Mouse (Mus musculus): ENCODE measurements around the gene A3galt2. TPM values are rescaled to one million over a fixed set of nuclear protein-coding genes. Genes with fewer than 3 reads are reported as not detected.

Gene A3galt2
- not detected in 2 replicates for polyA plus RNA-seq (2021; fragmentation: Nextera tagmentation)
- long read RNA-seq, experiment 1: 0 reads
- long read RNA-seq, experiment 2: 0 reads

DNA sequence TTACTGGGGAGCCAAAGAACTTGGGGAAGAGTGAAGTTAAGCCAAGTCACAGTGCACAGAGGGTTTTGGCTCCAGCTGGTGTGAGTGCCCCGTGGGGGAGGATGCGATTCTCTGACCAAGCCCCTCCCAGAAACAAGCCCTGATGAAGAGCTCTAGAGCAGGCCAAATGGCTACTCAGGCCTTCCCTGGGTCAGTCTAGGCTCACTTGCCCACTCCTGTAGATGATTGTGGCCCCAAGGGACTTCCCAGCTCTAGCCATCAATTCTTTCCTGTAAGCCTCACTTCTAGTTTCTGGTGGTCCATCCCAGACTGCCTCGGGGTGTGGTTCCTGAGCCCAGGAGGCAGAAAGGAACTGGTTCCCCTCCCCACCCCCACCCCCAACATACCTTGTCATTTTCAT, at the start of gene A3galt2:
A3galt2 (plus strand) TSS at position 301 of the 400 bp plus-strand sequence.

DNA sequence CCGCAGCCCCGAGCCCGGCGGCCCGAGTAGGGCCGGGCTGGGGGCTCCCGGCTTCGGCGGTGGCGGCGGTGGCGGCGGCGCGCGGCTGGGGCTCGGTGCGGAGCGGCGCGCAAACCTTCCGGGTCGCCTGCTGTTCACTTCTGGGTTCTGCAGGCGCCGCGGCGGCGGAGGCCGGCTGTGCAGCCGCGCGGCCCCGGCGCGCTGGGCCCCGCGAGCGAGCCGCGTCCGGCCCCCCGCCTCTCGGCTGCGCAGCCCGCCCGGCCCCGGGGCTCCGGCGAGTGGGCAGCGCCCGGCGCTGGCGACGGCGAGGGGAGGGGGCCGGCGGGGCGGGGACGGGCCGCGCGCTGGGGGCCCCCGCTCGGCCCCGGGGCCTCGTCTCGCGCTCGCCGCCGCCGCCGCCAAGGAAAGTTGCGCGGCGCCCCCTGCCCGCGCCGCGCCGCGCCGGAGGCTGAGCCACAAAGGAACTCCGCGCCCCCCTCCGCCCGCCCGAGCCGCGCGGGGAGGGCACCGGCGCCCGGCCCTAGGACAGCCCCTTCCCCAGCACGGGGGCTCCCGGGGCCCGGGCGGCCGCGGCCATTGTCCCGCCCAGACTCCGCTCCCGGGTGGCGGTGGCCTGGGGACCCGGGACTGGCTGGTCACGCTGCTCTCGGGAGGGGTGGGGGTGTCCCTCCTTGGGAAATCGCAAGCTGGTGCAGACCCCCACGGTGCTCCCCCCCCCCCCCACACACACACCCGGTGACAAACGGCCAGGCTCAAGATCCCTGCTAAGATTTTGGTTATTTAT, 51.1 kb downstream of the A3galt2 start, which contains the start of gene Zfp362:
Zfp362 (minus strand) TSS at position 3 of the 784 bp plus-strand sequence.

Other genes starting within 250 kb of the A3galt2 start
- gene Zscan20, start 145.3 kb upstream of the A3galt2 start, polyA plus RNA-seq (2021; fragmentation: Nextera tagmentation): 1.1 TPM in 2 replicates
- 0.29 and 0.80 TPM in 2 replicates for gene Tlr12, start 136.7 kb upstream of the A3galt2 start, polyA plus RNA-seq (2021; fragmentation: Nextera tagmentation)
- 10.9 and 11.0 TPM in 2 replicates for gene Phc2, start 100.7 kb upstream of the A3galt2 start, polyA plus RNA-seq (2021; fragmentation: Nextera tagmentation)
- gene Zfp362, start 50.7 kb downstream of the A3galt2 start, polyA plus RNA-seq (2021; fragmentation: Nextera tagmentation): 4.2 and 15.8 TPM in 2 replicates
- 4.3 and 10.7 TPM in 2 replicates for gene Trim62, start 128.2 kb downstream of the A3galt2 start, polyA plus RNA-seq (2021; fragmentation: Nextera tagmentation)
- 7.6 and 26.0 TPM in 2 replicates for gene Azin2, start 207.1 kb downstream of the A3galt2 start, polyA plus RNA-seq (2021; fragmentation: Nextera tagmentation)
- 36.0 and 36.5 TPM in 2 replicates for gene Ak2, start 236.6 kb downstream of the A3galt2 start, polyA plus RNA-seq (2021; fragmentation: Nextera tagmentation)